Mouse (Mus musculus) naive thymus-derived CD4-positive, alpha-beta T cell, adult 2 months (primary cell): Measurements from ENCODE around the gene Ccdc8.
"Not testable (repeated sequence)": the region's sequence is repeated elsewhere in the genome, so short reads cannot be mapped to it uniquely, and the experiment has no call there.

Experiments used
- DNase-seq: peaks from one replicate; pipeline ENCODE4 v3.0.0-alpha.2; 2011; ENCODE audit warnings: low read depth

The Ccdc8 gene

DNA sequence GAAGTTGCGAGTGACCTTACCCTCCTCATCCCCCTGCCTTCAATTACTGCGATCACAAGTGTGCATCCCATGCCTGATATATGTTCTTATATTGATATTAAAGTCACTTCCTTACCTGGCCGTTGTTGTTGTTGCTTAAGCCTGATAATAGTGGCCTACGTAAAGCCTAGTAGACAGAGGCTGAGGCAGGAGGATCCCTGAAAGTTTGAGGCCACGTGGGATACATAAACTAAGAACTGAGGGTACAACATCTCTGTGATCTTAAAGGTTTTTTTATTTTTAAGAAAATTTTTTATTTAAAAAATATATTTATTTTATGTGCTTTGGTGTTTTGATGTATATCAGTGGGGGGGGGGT, at the start of gene Ccdc8:
Gene Ccdc8 (plus strand): TSS at position 258 of the 357 bp plus-strand sequence.
- DNase-seq, result no peak

DNA sequence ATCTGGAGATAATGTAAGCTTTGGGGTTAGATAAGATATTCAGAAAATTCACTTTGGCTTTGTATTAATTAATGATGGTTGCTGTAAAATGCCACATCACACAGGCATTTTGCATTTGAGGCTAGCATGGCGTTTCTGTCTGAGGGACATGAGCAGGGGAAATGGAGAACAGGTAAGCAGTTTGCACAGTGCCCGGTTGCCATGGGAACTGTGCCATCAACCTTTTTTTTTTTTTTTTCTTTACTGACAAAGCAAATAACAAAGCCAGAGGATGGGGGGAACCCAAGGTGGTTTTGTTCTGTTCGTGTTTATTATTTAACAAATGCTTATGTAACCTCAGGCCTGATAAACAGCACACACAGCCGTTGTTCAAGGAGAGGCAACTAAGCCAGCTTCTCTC, 49.6 kb upstream of the Ccdc8 start:
- DNase-seq, result no peak

DNA sequence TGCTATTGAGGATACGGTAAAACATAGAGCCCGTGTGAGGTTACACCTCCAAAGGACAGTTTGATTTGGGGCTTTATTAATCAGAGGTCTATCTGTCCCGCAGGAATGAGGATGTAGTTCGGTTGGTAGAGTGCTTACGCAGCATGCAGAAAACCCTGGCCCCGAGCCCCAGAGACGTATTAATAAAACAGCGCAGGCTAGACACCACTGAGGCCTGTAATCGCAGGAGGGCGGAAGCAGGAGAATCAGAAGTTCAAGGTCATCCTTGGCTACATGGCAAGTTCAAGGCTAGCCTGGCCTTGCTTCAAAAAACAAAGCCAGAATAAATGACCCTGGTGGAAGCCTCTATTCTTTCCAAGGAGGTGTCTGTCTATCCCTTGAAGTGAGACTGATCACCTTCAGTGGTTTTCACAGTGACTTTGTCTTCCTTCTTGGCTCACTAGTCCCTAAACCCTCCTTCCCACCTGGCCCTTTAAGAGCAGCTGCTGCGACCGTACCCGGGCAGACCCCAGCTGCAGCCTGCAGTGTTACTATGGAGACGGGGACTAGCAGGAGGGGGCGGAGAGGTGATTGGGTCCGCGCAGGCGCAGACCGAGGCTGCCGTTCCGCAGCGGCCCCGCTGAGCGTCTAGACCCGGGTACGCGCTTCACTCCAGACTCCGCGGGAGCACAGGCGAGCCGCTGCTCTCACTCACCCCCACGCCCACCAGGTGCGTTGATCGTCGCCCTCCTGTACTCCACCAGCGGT, 48.3 kb upstream of the Ccdc8 start, which contains the start of gene Pnmal2:
Gene Pnmal2 (plus strand): TSS at position 622 of the 747 bp plus-strand sequence.
- peak; percentile 71 for DNase-seq

DNA sequence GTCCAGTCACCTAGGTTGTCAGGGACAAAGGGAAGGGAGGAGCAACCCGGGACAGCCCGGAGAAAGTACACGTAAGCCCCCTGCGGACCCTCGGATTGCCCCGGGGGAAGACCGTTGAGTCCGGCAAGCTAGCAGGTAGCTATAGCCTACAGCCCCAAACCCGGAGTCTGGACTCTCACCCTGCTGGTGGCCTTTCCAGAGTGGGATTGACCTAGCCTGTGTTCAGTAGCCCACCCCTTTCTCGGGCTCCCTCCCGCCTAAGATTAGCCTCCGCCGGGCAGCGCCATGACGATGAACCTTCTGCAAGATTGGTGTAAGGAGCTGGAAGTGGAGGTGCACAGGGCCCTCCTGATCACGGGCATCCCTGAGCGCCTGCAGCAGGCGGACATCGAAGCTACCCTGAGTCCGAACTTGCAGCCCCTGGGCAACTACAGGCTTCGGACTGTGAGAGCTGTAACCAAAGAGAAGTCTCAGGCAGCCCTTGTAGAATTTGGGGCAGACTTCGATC, 47.6 kb upstream of the Ccdc8 start:
- DNase-seq, result no peak

DNA sequence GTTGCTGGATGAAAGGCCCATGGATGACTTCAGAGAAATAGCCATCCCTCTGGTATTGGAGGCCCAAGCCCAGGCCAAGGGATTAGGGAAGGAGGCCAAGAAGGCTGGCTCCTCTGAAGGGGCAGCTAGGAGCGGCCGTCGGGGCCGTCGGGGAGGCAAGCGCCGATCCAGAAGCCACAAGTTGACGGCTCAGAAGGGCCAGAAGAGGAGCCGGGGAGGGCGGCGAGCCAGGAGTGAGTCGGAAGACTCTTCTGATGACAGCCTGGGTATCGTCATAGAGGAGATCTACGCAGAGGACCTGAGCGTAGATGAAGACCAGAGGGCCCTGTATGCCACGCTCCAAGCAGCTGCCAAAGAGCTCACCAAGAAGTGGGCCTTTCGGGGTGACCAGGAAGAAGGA, 47.1 kb upstream of the Ccdc8 start:
- DNase-seq, result peak; percentile 33

DNA sequence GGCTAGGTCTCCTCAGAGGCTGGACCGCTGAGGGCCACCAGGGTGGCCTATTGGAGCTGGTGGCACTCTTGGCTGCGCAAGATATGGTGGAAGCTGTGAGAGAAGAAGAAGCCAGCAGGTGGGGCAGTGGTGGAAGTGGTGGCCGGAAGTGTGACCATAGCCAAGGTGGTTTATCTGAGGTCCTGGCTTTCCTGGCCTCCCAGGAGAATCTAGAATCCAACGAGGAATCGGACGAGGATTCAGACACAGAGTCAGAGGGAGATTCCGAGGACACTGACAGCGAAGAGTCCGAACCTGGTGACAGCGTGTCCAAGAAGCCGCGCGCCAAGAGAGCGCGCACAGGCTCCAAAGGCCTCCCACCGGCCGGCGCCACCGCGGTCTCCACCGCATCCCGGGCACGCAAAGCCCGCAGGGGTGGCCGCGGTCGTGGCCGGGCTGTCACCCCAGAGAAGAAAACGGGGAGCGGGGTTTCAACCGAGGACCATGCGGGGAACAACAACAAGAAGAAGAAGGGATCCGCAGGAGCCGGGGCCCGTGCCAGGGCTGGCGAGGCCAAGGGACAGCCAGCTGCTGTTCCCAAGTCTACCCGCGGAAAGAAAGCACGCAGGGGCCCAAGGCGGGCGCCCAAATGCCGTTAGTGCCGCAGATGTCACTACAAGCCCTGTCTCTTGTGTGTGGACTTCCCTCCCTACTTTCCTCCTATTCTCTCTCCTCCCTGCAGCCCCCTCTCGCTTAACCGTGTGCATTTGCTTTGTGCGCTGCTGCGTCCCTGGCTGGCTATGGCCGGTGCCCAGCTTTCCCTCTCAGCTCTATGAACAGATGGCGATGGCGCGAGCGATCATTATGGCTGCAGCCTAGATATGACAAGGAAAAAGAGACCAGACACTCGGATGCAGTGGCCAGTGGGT, 45.8 kb upstream of the Ccdc8 start:
- peak; percentile 29 for DNase-seq

DNA sequence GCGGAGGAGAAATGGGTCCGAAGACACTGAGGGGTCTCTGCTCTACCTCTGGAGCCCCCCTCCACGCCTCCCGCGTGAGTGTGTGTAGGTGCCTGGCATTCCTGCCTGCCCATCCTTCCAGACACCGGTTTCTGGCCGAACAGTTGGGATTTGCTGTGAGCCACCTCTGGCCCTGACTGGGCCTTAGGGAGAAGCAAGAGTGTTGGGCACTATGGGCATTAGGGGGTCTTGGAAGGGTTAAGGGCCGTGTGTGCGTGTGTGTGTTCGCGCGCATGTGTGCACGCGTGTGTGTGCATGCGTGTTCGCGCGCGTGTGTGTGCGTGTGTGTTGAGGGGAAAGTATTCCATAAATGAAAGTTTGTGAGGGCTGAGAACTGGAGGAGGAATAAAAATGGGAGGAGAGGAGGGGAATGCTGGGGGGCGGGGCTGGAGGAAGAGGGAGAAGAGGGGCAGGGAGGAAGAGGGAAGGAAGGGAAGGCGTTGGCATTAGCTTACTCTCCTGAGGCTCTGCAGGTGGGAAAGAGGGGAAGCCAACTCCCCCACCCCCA, 45.1 kb upstream of the Ccdc8 start:
- DNase-seq, result no peak

DNA sequence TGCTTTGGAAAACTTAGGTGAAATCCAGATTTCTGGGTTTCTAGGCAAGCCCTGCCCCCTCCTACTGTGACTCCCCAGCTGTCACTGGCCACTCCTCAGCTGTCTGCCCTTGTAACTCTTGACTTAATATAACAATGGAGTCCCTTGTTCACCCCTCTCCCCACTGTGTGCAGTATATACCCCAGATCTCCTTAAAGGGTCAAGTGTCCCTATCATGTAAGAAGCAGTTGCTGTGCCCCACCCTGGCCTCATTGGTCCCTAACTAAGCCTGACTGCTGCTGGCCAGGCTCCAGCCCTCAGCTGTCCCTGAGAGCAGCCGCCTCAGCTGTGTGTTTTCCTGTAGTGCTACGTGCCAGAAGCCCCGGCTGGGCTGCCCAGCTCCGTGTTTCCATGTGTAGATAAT, 44.5 kb upstream of the Ccdc8 start:
- DNase-seq, result no peak

DNA sequence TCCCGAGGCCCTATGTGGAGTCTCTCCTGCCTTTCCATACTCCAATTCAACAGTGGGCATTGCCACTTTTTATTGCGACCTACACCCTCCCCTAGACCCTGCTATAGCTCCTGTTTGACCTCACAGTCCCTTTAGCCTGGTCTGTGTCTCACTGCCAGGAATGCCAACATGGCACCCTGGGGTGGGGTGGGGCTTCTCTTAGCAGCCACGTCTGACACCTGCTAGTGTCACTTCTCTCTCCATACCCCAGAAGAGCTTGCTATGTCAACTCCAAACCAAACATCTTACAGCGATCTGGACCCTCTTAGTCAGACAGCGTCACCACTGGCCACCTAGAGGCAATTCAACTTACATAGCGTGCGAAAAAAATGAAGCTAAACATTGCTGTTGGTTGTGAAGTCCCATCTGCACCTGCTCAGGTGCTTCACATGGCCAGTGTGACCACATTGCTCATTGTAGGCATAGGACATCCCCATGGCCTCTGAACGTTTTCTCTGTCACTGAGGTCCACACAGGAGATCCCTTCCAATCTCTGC, 43.5 kb upstream of the Ccdc8 start:
- no peak for DNase-seq

DNA sequence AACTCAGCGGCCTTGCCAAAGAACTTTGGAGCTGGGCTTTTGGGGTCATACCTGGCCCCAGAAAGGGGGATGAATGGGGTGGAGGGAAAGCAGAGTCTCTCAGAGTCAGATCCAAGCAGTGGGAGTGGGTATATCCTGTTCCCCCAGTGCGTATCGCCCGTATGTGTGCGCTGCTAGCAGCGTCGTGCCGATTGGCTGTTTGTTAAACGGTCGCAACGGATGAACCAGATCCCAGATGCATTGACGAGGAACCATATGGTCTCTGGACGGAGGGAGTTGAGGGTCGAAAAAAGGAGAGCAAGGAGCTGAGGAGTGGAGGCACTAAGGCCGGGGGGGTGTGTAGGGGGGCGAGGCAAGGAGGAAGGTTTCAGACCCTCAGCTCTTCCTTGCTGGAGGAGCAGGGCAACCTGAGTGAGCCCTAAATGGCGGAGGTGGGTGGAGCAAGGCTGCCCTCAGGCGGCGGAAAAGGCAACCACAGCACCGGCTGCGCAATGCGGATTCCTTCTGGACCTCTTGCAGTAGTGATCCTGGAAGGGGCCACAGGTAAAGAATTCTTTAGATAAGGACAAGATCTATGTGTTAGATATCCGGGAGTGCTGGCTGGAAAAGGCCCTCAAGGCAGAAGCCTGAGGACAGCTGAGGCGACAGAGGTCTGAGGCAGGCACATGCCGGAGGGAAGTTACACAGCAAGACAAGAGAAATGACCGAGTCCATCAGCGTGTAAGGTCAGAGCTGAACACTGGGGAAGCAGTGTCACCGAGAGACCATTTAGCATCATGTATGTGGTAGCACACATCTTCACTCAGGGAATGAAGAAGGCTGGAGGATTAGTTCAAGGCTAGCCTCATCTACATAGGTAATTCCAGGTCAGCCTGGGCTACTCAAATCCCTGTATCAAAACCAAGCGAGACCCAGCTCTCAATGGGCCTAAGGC, 42.3 kb upstream of the Ccdc8 start:
- peak; percentile 83 for DNase-seq

DNA sequence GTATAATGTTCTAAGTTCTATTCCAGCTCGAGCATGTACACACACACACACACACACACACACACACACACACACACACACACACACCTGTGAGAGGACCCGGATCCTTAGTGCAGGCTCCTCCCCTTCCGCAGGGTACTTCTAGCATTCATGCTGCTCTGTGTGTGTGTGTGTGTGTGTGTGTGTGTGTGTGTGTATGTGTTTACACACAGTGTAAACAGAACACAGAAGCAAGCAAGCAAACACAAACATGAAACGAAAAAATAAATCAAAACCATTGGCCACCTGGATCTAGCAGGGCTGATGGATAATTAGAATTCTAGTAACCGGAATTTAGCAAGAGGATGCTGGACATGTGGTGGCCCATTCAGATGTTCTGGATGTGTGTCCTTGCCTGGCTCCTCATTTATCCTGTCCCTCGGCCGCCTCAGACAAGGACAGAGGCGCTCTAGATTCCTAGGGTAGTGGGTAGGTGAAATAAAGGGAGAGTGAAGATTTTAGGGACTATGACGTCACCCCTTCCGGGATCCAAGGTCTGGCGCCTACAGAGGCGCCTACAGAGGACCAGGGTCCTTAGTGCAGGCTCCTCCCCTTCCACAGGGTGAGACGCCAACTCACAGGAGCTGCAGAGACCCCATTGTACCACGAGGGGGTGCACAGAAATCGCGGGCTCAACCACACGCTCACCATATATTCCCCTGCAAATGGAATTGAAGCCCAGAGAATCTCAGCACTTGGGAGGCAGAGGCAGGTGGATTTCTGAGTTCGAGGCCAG, 41.5 kb upstream of the Ccdc8 start:
- peak; percentile 91 for DNase-seq

DNA sequence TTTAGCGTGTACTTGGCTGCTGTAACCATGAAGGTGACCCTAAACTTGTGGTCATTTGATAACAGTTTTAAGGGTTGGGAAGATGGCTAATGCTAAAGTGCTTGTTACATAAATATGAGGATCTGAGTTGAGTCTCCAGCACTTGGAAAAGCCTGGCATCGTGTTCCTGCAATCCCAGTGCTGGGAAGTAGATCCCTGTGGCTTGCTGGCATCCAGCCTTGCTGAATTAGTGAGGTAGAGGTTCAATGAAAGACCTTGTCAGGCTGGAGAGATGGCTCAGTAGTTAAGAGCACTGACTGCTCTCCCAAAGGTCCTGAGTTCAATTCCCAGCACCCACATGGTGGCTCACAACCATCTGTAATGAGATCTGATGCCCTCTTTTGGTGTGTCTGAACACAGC, 38.7 kb upstream of the Ccdc8 start:
- not testable (repeated sequence) for DNase-seq

DNA sequence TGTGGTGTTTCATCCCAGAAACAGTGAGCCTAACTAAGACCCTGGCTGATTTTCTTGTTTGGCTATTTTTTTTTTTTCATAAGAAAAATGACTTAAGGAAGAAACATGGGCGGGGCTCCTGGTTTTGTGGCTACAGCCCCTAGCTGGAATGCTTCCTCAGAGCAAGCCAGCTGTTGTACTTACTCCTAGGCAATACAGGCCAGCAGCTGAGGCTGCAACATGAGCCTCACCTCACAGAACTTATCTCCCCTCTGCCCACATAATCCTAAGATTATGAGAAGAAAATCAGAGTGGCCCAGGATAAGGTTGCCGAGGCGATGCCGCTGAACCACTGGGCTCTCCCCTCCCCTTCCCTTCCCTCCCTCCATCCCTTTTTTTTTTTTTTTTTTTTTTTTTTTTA, 36.8 kb upstream of the Ccdc8 start:
- DNase-seq, result no peak

DNA sequence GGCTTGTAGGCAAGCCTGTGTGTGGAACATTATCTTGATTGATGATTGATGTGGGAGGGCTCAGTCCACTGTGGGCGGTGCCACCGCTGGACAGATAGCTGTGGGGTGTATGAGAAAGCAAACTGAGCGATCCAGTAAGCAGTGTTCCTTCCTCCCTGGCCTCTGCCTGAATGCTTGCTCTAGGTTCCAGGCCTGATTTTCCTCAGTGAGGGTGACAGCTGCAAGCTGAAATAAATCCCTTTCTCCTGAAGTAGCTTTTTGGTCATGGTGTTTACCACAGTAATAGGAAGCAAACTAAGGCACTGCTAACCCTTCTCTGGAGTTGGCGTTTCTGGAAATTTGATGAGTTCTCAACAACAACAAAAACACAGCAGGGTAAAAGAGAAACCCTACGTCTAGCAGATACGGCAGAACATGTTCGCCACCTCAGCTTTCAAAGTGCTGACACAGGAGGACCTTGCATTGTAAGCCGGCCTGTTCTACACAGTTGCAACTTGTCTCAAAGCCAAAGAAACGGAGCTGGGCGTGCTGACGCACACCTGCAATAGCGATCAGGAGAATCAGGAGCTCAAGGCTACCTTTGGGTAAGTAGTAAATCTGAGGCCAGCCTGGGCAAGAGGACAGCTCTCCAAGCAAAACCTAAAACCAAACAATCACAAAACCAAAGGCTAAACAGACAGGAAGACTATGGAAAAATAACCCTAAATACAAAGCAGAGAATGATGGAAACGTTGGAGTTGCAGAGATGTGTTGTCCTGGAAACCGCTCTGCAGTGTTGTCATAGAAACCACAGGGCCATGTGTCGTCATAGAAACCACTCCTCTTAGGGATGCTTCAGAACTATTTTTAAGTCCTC, 35.9 kb upstream of the Ccdc8 start:
- DNase-seq, result no peak

DNA sequence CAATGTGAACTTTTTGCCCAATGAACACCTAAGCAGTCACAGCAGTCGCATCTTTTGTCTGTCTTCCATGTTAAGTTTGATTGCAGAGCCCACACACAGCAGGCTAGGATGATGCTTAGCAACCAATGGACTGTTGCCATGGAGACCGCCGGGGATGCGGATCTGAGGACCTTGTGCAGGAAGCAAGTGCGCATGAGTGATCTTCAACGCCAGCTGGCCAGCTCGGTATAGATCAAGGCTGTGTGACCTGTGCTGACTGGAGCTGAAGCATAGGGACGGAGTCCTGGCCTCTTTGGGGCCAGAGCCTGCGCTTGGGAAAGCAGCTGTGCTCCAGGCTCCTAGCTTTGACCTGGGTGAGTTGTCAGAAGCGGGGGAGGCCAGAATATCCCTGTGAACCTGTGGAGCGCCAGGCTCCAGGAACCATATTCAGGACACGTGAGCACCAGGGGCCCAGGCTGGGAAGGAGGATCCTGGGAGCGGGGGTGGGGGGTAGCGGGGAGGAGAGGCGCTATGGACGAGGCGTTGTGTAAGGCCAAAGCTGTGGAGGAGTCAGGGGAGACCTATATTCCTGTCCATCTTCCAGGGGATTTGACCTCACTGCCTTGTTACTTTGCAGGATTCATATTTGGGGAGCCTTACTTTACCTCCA, 32.8 kb upstream of the Ccdc8 start, which contains the start of gene Pnmal1:
Gene Pnmal1 (plus strand): TSS at position 141 of the 649 bp plus-strand sequence.
- no peak for DNase-seq

DNA sequence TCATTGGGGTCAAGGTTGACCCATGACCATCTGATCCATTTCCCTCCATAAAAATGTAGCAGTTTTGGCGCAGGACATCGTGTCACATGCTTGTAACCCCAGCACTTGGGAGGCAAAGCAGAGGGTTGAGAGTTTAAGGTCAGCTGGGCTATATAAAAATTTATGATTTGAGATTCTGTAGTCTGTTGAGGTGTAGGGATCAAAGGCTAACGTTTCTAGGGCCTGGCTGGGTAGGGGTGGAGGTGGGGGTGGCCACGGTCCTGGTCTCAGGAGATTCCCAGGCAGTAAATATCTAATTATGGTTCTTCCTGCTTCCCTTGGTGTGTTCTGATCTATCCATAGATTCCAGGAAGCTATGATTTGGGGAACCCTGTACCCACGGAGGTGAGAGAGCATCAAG, 30.8 kb upstream of the Ccdc8 start:
- no peak for DNase-seq

DNA sequence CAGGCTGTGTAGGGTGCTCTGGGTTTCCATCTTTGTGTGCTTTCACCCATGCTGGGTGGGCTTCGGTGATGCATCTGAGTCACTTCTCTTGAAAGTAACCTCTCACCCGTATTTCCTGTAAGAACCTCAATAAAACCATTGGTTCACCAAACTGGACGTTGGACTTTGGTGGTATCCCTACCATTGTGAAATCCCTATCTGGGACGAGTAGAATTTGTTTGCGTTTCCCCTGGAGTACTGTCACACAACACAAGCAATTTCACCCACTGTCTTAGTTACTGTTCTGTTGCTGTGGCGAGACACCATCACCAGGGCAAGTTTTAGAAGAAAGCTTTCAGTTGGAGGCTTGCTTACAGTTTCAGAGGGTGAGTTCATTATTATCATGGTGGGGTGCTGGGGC, 24.1 kb upstream of the Ccdc8 start:
- no peak for DNase-seq

DNA sequence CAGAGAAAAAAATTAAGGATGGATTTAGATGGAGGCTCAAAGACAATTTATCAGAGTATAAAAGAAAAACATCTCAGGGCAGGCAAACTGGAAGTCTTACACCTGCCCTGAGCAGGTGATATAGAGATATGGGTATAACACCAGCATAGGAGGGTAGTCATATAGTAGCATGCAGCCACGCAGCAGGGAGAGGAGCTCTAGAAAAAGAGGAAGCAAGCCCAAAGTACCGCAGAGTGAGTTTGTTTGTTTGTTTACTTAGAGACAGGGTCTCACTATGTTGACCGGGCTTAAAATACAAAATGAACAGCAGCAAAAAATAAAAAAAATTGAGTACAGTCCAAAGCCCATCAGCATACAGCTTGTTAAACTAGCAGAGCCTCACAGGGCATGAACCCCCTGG, 21.3 kb upstream of the Ccdc8 start:
- no peak for DNase-seq

DNA sequence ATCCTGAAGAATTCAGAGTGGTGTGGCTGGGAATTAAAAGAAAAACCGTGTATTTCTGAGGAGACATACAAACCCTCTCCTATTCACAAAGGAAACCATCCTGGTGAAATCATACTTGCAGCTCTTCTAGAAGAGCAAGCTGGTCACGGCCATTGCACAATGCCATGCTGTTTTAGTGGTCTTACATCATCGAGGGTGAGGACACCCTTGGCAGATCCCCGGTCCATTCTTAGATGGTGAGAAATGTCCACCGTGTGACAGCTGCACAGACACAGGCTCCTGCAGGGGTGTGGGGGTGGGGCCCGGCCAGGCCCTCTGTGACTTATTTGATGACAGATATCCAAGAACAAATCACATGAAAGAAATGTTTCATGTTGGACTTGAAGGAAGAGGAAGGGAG, 18.5 kb upstream of the Ccdc8 start:
- DNase-seq, result no peak
